Mouse (Mus musculus) retina, embryonic 14.5 days (tissue): ENCODE data around the gene Hc.

Experiments used
- DNase-seq: peaks from one replicate; pipeline ENCODE4 v3.0.0-alpha.2; 2015; ENCODE audit warnings: low spot score

Hc gene

GRCm38 (mm10) chr2:34953547-34954116 lies 107.6 kb downstream of the Hc start:
- DNase-seq: no peak

DNA sequence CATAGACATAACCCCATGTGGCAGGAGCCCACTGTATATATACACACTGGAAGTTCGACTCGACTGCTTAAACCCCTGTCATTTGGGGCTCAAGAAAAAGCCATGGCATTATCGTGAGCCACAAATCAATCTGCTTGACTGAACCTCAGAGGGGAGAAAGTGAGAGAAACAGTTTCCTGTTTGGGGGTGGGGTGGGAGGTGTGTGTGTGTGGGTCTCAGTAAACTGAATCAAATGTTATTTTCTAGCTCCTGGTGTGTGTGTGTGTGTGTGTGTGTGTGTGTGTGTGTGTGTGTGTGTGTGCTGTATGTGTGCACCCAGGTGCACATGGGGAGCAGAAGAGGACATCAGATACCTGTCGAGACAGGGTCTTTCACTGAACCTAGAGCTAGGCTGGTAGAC lies 108.2 kb downstream of the Hc start:
- no peak for DNase-seq

DNA sequence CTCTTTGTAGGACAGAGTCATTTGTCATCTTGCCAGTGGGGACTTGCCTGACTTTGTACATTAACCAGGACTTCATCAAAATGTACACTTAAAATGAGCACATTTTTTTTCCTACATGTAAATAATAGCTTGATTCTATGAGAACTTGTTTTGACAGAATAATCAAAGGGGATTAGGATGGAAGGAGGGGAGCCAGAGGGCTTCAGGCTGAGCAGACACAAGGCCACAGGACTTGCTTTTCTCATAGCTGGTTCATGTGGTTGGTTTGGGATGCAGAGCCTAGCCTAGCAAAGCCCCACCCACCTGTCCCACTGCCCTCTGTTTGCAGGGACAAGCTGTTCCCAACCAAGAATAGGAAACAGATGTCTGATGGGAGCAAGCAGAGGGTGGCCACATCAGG lies 109.8 kb downstream of the Hc start:
- no peak for DNase-seq

- DNase-seq: peak; percentile 29
These were observed 112.6 kb downstream of the Hc start for GRCm38 (mm10) chr2:34948622-34949021.

DNA sequence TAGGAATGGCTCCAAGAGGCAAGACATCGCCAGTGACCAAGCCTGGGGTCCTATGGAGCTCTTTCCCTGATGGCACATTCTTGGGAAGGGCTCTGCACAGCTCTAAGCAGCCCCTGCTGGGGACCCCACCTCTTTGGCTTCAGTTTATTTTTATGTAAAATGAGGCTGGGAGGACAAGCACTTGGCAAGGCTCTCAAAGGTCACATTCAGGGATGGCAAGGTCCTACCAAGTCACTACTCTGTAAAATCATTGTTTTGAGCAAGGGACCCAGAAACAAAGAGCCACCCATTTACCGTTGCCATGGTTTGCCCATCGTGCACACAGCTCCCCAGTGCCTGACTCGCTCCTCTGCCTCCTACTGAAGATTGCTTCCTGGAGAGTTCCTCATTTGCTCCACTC lies 115.2 kb downstream of the Hc start:
- DNase-seq: no peak

- no peak for DNase-seq
These were observed 115.7 kb downstream of the Hc start for GRCm38 (mm10) chr2:34945580-34945979.

DNA sequence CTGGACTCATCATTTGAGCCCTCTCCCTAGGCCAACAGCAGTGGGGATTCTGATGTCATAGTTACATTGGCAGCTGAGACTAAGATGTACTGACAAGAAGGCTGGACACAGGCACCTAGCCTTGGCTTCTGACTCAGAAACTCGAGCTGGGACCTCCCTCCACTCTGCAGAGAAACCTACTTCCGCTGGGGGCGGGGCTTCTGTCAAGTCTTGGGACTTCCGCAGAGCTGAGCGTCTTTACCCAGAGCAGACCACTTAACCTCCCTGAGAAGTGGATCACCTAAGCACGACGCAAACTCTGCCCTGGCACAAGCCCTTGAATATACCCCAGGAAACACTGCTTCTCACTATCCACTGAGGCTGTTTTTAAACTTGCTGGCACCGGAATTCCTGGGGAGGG lies 116.5 kb downstream of the Hc start:
- DNase-seq: peak; percentile 37

DNA sequence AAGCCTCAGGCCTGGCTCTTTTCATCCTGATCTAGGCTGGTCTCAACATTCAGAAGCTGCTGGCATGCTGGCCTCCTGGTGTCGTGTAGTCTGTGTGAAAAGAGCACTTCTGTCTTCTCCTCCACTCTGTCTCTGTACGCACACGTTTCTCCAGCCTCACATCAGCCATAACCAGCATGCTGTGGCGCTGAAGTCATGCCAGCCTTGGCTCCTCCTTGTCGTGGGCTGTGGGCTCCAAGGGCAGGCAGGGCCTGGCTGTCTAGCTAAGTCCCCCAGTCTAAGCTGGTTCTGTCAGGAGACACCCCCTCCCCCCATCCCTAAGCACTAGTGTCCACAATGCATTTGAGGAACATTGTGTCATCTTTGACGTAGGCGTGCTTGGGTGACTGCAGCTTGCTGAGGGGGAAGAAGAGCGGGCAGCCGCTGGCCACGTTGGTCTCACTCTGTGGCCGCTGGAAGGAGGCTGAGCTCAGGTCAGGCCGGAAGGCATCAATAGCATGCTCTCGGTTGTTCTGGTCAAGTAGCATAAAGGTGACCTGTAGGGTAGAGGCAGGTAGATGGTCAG lies 117.6 kb downstream of the Hc start:
- no peak for DNase-seq

- peak; percentile 27 for DNase-seq
These were observed 120.1 kb downstream of the Hc start for GRCm38 (mm10) chr2:34941061-34941675.

GRCm38 (mm10) chr2:34940246-34940645 lies 121.0 kb downstream of the Hc start:
- no peak for DNase-seq

DNA sequence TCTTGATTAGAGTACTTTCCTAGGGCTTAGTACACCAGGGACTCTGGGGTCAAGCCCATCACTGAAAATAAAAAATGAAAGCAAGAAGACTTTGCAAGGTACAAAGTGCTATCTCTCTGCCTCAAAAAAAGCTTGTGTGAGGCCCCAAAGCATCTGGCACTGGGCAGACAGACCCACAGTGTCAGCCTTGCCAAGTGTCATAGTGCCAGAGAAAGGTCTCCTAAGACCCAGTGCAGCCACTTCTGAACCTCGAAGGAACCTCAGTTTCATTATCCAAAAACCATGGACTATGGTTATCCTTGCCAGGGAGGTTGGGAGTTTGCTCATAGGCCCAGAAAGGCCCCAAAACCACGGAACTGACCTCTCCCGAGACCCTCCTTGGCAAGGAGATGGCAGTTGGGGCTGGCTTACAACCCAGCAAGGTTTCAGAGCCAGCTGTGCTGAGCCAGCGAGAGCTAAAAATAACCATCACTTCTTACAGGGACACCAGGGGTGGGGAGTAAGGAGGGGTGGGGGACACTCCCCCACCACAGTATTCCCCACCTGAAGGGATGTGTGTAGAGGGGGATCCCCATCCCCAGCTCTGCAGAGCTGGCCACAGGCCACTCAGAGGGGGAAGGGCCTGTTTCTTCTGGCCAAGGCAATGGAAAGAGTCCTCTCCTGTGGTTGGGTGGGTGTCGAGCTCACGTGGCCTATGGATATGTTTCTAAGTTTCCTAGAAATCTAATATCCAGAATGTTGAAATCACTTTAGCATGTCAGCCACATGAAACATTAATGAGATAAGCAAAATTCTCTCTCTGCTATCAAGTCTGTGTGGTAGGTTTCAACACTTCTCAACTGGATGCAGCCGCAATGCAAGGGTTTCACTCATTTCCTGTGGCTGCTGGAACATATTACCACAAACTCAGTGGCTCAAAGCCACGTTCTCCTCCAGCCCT lies 122.7 kb downstream of the Hc start:
- DNase-seq: no peak

DNA sequence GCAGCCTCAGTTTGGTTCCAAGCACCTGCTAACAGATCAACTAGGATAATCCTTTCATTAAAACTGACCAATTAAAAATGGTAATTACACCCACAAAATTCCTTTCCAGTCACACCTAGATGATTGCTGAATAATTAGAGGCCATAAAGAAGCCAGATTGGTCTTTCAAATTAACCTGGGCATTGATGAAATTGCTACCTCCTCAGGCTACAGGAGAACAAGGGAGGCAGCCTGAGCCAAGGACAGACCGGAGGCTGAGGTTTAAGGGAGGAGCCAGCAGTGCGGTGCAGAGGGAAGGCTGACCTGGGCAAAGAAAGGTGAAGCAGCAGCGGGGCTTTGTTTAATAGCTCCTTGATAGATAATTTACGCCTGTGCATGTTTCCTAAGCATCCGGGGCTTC lies 123.8 kb downstream of the Hc start:
- no peak for DNase-seq
